ENCODE assay signal across 25 mouse cellular contexts in the genomic region with DNA sequence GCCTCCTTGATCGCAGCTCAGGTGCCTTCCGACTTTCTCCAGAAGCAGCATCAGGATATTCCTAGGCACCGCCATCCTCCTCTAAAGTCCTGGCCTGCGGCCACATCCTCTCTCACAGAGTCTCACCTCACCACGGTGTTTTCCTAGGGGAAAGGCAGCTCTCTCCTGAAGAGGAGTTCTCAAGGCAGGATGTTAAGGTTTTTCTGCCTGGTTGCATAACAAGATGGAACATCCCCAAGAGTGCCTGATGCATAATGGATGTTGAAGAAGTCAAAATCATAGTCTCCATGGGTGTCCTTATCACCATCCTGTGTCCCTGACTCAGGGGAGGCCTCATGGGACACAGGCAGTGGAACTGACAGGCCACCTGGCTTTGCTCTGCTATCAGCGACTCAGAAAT. TPM values are rescaled to one million over a fixed set of nuclear protein-coding genes. Genes with fewer than 3 reads are reported as not detected.
DNase-seq lines count a peak whose midpoint lies in the region; ATAC-seq lines count a peak whose summit lies in the region.
"Had no signal": no experiment of that assay in that cellular context is flagged by ENCODE, and none has a peak within 500 bp of the region (broad histone marks: within the 10 kb centered on the region; RNA-seq: fewer than 3 reads in every experiment).

No protein-coding gene starts in this region.

- no peak for DNase-seq in frontal cortex, postnatal 14 days (ENCODE audit: low spot score in 2 of 2)
- peak; percentile 42 for DNase-seq in layer of hippocampus, adult 9-11 months
- no peak for DNase-seq in layer of hippocampus, postnatal 36 days
- peak; percentile 63 for DNase-seq in right cerebral cortex, adult 18-20 months
- no peak for DNase-seq in right cerebral cortex, postnatal 4 days
- DNase-seq in left cerebral cortex, postnatal 36 days (ENCODE audit: low spot score in 2 of 2), result peak; percentile 49 to 57
- DNase-seq in adrenal gland, postnatal 4 days (ENCODE audit: low spot score in 2 of 2), result no peak
- DNase-seq: adrenal gland, adult 8-10 months; adrenal gland, postnatal 25 days; cerebellum, adult 11-12 months; cerebellum, adult 8-10 months; cerebellum, postnatal 36 days; embryo, embryonic 11 days; gastrocnemius, postnatal 10 days; gastrocnemius, postnatal 36 days; heart, adult 2 months; heart, postnatal 14 days; heart, postnatal 4 days had no signal

- intact Hi-C loops in left cerebral cortex, postnatal 36 days (cut with DNase I), result loop anchor here (5.0 kb wide), 2 partner anchors 244 to 469 kb away; no protein-coding TSS in a partner anchor

- ATAC-seq in frontal cortex, adult (ENCODE audit: low TSS enrichment), result peak; percentile 80
- ATAC-seq: activated CD4-positive, CD25-positive, alpha-beta regulatory T cell, adult 4 months; forebrain, embryonic 15.5 days; hindbrain, postnatal 0 days had no signal

RNA-seq across cellular contexts. Expression of gene Spaca3, which starts 49.7 kb away (rescaled TPM):
- total RNA-seq in layer of hippocampus, postnatal 36 days (2021), result not detected
- total RNA-seq in left cerebral cortex, postnatal 36 days (2021), result not detected
- total RNA-seq in adrenal gland, postnatal 4 days (2021), result not detected
- total RNA-seq: adrenal gland, adult 8-10 months; adrenal gland, postnatal 25 days; ES-E14; gastrocnemius, adult 18-20 months; gastrocnemius, postnatal 10 days; gastrocnemius, postnatal 36 days; granulocyte monocyte progenitor cell, adult 5-6 weeks; heart, adult 2 months; heart, postnatal 14 days; heart, postnatal 4 days; hindbrain, postnatal 0 days had no signal

Comparison
In these comparisons a context has a peak if more than half of its experiments do, and no peak if none do; other contexts are left out.
1. DNase-seq: peak in layer of hippocampus, adult 9-11 months (single experiment), right cerebral cortex, adult 18-20 months (single experiment) and left cerebral cortex, postnatal 36 days (2 of 2); none in frontal cortex, postnatal 14 days (0 of 2), layer of hippocampus, postnatal 36 days (0 of 2), right cerebral cortex, postnatal 4 days (single experiment) and adrenal gland, postnatal 4 days (0 of 2).